Mouse (Mus musculus): ENCODE measurements around the gene Gadd45b. TPM values are rescaled to one million over a fixed set of nuclear protein-coding genes. Genes with fewer than 3 reads are reported as not detected.

Gene Gadd45b
- polyA plus RNA-seq, 1 experiment from 2014 or later, result 6.3 TPM

GRCm38 (mm10) chr10:80915260-80915659 is 14.6 kb upstream of the Gadd45b start:
- DNase-seq (ENCODE audit: extremely low spot score, low spot score), result no peak
- no peak overlapping the region for H3K27ac ChIP-seq
- WGBS, result 90% methylated on average over 2 of the region's 2 CpGs
- H3K4me1 ChIP-seq, result peaks cover 28% of the 10 kb centered on the region
- no peaks in the 10 kb centered on the region for H3K9me3 ChIP-seq
- H3K36me3 ChIP-seq (replicated peaks), result peaks cover 64% of the 10 kb centered on the region
- peaks cover 4% of the 10 kb centered on the region for H3K27me3 ChIP-seq (ENCODE audit: poor library complexity, severe bottlenecking)
- H3K4me3 ChIP-seq, result no peak overlapping the region

- Histone ChIP-seq H3K4me1 (peaks cover 28% of the 10 kb centered on the region), H3K9me3 (no peaks in the 10 kb centered on the region), H3K27ac (no peak overlapping the region), H3K4me3 (peak overlapping the region; percentile 87; the same call in 1 of the 2 replicates), H3K36me3 (replicated peaks) (peaks cover 59% of the 10 kb centered on the region), H3K27me3 (ENCODE audit: poor library complexity, severe bottlenecking) (peaks cover 4% of the 10 kb centered on the region)
- WGBS, result 95% methylated on average over 4 of the region's 4 CpGs
- DNase-seq (ENCODE audit: extremely low spot score, low spot score), result no peak
Measured at GRCm38 (mm10) chr10:80915736-80916135, 14.1 kb upstream of the Gadd45b start.

- Histone ChIP-seq H3K4me1 (peaks cover 39% of the 10 kb centered on the region), H3K27me3 (ENCODE audit: poor library complexity, severe bottlenecking) (peaks cover 15% of the 10 kb centered on the region), H3K36me3 (replicated peaks) (peaks cover 43% of the 10 kb centered on the region), H3K27ac (peak overlapping the region; percentile 92), H3K9me3 (no peaks in the 10 kb centered on the region), H3K4me3 (peak overlapping the region; percentile 87)
- 3% methylated on average over 15 of the region's 15 CpGs for WGBS
- DNase-seq (ENCODE audit: extremely low spot score, low spot score), result no peak
Measured at GRCm38 (mm10) chr10:80917336-80917778, 12.5 kb upstream of the Gadd45b start.

GRCm38 (mm10) chr10:80917779-80918434 is 12.0 kb upstream of the Gadd45b start, which contains the start of gene Lmnb2:
Gene Lmnb2, minus strand, starts transcription at chr10:80918245.
- peaks cover 37% of the 10 kb centered on the region for H3K36me3 ChIP-seq (replicated peaks)
- H3K4me3 ChIP-seq, result peak within 1 kb of the TSS; percentile 87
- under 1% methylated on average over 54 of the region's 61 CpGs for WGBS
- DNase-seq (ENCODE audit: extremely low spot score, low spot score), result peak; percentile 70
- H3K4me1 ChIP-seq, result peaks cover 43% of the 10 kb centered on the region
- peak within 1 kb of the TSS; percentile 92 for H3K27ac ChIP-seq
- H3K9me3 ChIP-seq, result no peaks in the 10 kb centered on the region
- H3K27me3 ChIP-seq (ENCODE audit: poor library complexity, severe bottlenecking), result peaks cover 15% of the 10 kb centered on the region

GRCm38 (mm10) chr10:80921923-80922322 is 8.0 kb upstream of the Gadd45b start:
- no peaks in the 10 kb centered on the region; the same call in 1 of the 2 replicates for H3K9me3 ChIP-seq
- DNase-seq (ENCODE audit: extremely low spot score, low spot score), result peak; percentile 37
- peaks cover 15% of the 10 kb centered on the region for H3K27me3 ChIP-seq (ENCODE audit: poor library complexity, severe bottlenecking)
- H3K36me3 ChIP-seq (replicated peaks), result no peaks in the 10 kb centered on the region
- H3K4me3 ChIP-seq, result peak overlapping the region; percentile 40
- H3K27ac ChIP-seq, result peak overlapping the region; percentile 73
- H3K4me1 ChIP-seq, result peaks cover 45% of the 10 kb centered on the region
- 6% methylated on average over 16 of the region's 16 CpGs for WGBS

- Histone ChIP-seq H3K36me3 (replicated peaks) (no peaks in the 10 kb centered on the region), H3K4me1 (peaks cover 54% of the 10 kb centered on the region), H3K27ac (no peak overlapping the region), H3K9me3 (no peaks in the 10 kb centered on the region; the same call in 1 of the 2 replicates), H3K27me3 (ENCODE audit: poor library complexity, severe bottlenecking) (peaks cover 24% of the 10 kb centered on the region), H3K4me3 (no peak overlapping the region)
- WGBS, result 36% methylated on average over 3 of the region's 3 CpGs
- DNase-seq (ENCODE audit: extremely low spot score, low spot score), result no peak
Measured at GRCm38 (mm10) chr10:80925472-80925871, 4.4 kb upstream of the Gadd45b start.

- Histone ChIP-seq H3K36me3 (replicated peaks) (no peaks in the 10 kb centered on the region), H3K4me1 (peaks cover 71% of the 10 kb centered on the region), H3K9me3 (no peaks in the 10 kb centered on the region; the same call in 1 of the 2 replicates), H3K27me3 (ENCODE audit: poor library complexity, severe bottlenecking) (peaks cover 46% of the 10 kb centered on the region), H3K4me3 (peak overlapping the region; percentile 57), H3K27ac (peak overlapping the region; percentile 79)
- DNase-seq (ENCODE audit: extremely low spot score, low spot score), result peak; percentile 86
- WGBS, result under 1% methylated on average over 48 of the region's 48 CpGs
Measured at GRCm38 (mm10) chr10:80928586-80929298, 1.1 kb upstream of the Gadd45b start.

GRCm38 (mm10) chr10:80930361-80931152 is 684 bp downstream of the Gadd45b start:
- WGBS, result under 1% methylated on average over 45 of the region's 45 CpGs
- Histone ChIP-seq H3K27ac (peak overlapping the region; percentile 66; the same call in 1 of the 2 replicates), H3K4me3 (peak overlapping the region; percentile 57), H3K4me1 (peaks cover 85% of the 10 kb centered on the region), H3K36me3 (replicated peaks) (no peaks in the 10 kb centered on the region), H3K9me3 (no peaks in the 10 kb centered on the region), H3K27me3 (ENCODE audit: poor library complexity, severe bottlenecking) (peaks cover 64% of the 10 kb centered on the region)
- DNase-seq (ENCODE audit: extremely low spot score, low spot score), result peak; percentile 34

GRCm38 (mm10) chr10:80931153-80931671 is 1.3 kb downstream of the Gadd45b start:
- Histone ChIP-seq H3K4me3 (peak overlapping the region; percentile 57), H3K4me1 (peaks cover 86% of the 10 kb centered on the region), H3K9me3 (no peaks in the 10 kb centered on the region), H3K27me3 (ENCODE audit: poor library complexity, severe bottlenecking) (peaks cover 70% of the 10 kb centered on the region), H3K27ac (peak overlapping the region; percentile 66; the same call in 1 of the 2 replicates), H3K36me3 (replicated peaks) (no peaks in the 10 kb centered on the region)
- WGBS, result 3% methylated on average over 13 of the region's 14 CpGs
- peak; percentile 21 for DNase-seq (ENCODE audit: extremely low spot score, low spot score)

GRCm38 (mm10) chr10:80931695-80932094 is 1.8 kb downstream of the Gadd45b start:
- no peak for DNase-seq (ENCODE audit: extremely low spot score, low spot score)
- peaks cover 86% of the 10 kb centered on the region for H3K4me1 ChIP-seq

GRCm38 (mm10) chr10:80932206-80932605 is 2.3 kb downstream of the Gadd45b start:
- Histone ChIP-seq H3K4me3 (peak overlapping the region; percentile 57), H3K36me3 (replicated peaks) (no peaks in the 10 kb centered on the region), H3K27me3 (ENCODE audit: poor library complexity, severe bottlenecking) (peaks cover 80% of the 10 kb centered on the region), H3K27ac (0 out of 2 replicates have a peak overlapping the region, but pooled peaks have one; percentile 58), H3K9me3 (no peaks in the 10 kb centered on the region), H3K4me1 (peaks cover 86% of the 10 kb centered on the region)
- peak; percentile 45 for DNase-seq (ENCODE audit: extremely low spot score, low spot score)
- under 1% methylated on average over 20 of the region's 20 CpGs for WGBS

More at GRCm38 (mm10) chr10:80931695-80932094, 1.8 kb downstream of the Gadd45b start:
- H3K27me3 ChIP-seq (ENCODE audit: poor library complexity, severe bottlenecking), result peaks cover 75% of the 10 kb centered on the region
- peak overlapping the region; percentile 57 for H3K4me3 ChIP-seq
- WGBS, result under 1% methylated on average over 26 of the region's 26 CpGs
- no peaks in the 10 kb centered on the region for H3K9me3 ChIP-seq
- H3K36me3 ChIP-seq (replicated peaks), result no peaks in the 10 kb centered on the region
- no peak overlapping the region for H3K27ac ChIP-seq

All from forebrain, embryonic 10.5 days (tissue).